Mouse (Mus musculus) MEL (cell line): ENCODE data around the gene Ccnd1. TPM values are rescaled to one million over a fixed set of nuclear protein-coding genes. Genes with fewer than 3 reads are reported as not detected.
"Not testable (repeated sequence)": the region's sequence is repeated elsewhere in the genome, so short reads cannot be mapped to it uniquely, and the experiment has no call there.

Experiments used
- DNase-seq: peaks from one replicate; pipeline ENCODE4 v3.0.0; 2011; ENCODE audit warnings: low read depth, low spot score
- H3K27ac ChIP-seq: 2 replicates; pipeline ENCODE4 v1.5.1; 2012; ENCODE audit warnings: low read depth, mild to moderate bottlenecking, control low read depth, low read length, moderate library complexity; ENCODE audit not compliant: control insufficient read depth
- H3K27me3 ChIP-seq, 2 experiments: fragments of 150-350 bp in 1 of 2; sonication (generic) in 1 of 2; 2 replicates each; pipeline ENCODE4 v1.6.1; 2012; ENCODE audit warnings: low read length in 2 of 2, mild to moderate bottlenecking in 2 of 2, improper control_type of control experiment in 1 of 2, moderate library complexity in 1 of 2; ENCODE audit not compliant: insufficient read depth in 2 of 2, control insufficient read depth in 1 of 2
- H3K36me3 ChIP-seq, 2 experiments: 2 replicates each; pipeline ENCODE4 v1.6.1; 2012 to 2014; ENCODE audit warnings: low read length in 2 of 2, improper control_type of control experiment in 1 of 2, inconsistent platforms in 1 of 2, mild to moderate bottlenecking in 1 of 2; ENCODE audit not compliant: insufficient read depth in 2 of 2, control insufficient read depth in 1 of 2
- H3K4me1 ChIP-seq, 2 experiments: fragments of 150-350 bp in 1 of 2; sonication (generic) in 1 of 2; 2 replicates each; pipeline ENCODE4 v1.6.1; 2012; ENCODE audit warnings: low read length in 2 of 2, improper control_type of control experiment in 1 of 2, mild to moderate bottlenecking in 1 of 2; ENCODE audit not compliant: insufficient read depth in 2 of 2, control insufficient read depth in 1 of 2
- H3K4me3 ChIP-seq, 2 experiments: fragments of 150-350 bp in 1 of 2; sonication (generic) in 1 of 2; 2 replicates each; pipeline ENCODE4 v1.5.1; 2012; ENCODE audit warnings: low read depth in 2 of 2, low read length in 2 of 2, mild to moderate bottlenecking in 2 of 2, moderate library complexity in 2 of 2, control low read depth in 1 of 2, improper control_type of control experiment in 1 of 2; ENCODE audit not compliant: control insufficient read depth in 1 of 2, insufficient read depth in 1 of 2
- H3K79me2 ChIP-seq: 2 replicates; pipeline ENCODE4 v1.6.1; 2012; ENCODE audit warnings: mild to moderate bottlenecking, low read length, moderate library complexity; ENCODE audit not compliant: control insufficient read depth, poor library complexity, insufficient read depth
- H3K9ac ChIP-seq: 2 replicates; pipeline ENCODE4 v1.6.1; 2012; ENCODE audit warnings: low read depth, mild to moderate bottlenecking, control low read depth, low read length, moderate library complexity; ENCODE audit not compliant: control insufficient read depth, poor library complexity, severe bottlenecking
- H3K9me3 ChIP-seq: fragments of 150-350 bp; sonication (generic); replicated peaks from 2 replicates; pipeline ENCODE4 v1.6.1; 2012; ENCODE audit warnings: mild to moderate bottlenecking, low read length, improper control_type of control experiment, moderate library complexity; ENCODE audit not compliant: insufficient read depth
- BHLHE40 ChIP-seq: IDR thresholded peaks from 2 replicates; pipeline ENCODE4 v1.6.1; 2012; ENCODE audit warnings: low read depth, mild to moderate bottlenecking, inconsistent platforms, low read length, improper control_type of control experiment, borderline replicate concordance
- CHD2 ChIP-seq: IDR thresholded peaks from 2 replicates; pipeline ENCODE4 v1.6.1; 2011; ENCODE audit warnings: low read length, improper control_type of control experiment
- CTCF ChIP-seq, 3 experiments: IDR thresholded peaks in 2 of 3; conservative IDR thresholded peaks in 1 of 3; 2 replicates each; pipeline ENCODE4 v1.5.1; 2011 to 2012; ENCODE audit warnings: low read length in 3 of 3, low read depth in 2 of 3, mild to moderate bottlenecking in 2 of 3, improper control_type of control experiment in 1 of 3, inconsistent platforms in 1 of 3, mixed read lengths in 1 of 3, moderate library complexity in 1 of 3; ENCODE audit not compliant: control insufficient read depth in 1 of 3, insufficient read depth in 1 of 3, poor library complexity in 1 of 3, severe bottlenecking in 1 of 3
- E2F4 ChIP-seq: IDR thresholded peaks from 2 replicates; pipeline ENCODE4 v1.6.1; 2011; ENCODE audit warnings: low read depth, low read length, improper control_type of control experiment, borderline replicate concordance
- EP300 ChIP-seq, 2 experiments: IDR thresholded peaks; 2 replicates each; pipeline ENCODE4 v1.6.1; 2011; ENCODE audit warnings: improper control_type of control experiment in 2 of 2, low read length in 2 of 2, low read depth in 1 of 2, mild to moderate bottlenecking in 1 of 2
- GABPA ChIP-seq: IDR thresholded peaks from 2 replicates; pipeline ENCODE4 v1.6.1; 2012; ENCODE audit warnings: low read depth, mild to moderate bottlenecking, inconsistent platforms, low read length, improper control_type of control experiment, moderate library complexity
- HCFC1 ChIP-seq: IDR thresholded peaks from 2 replicates; pipeline ENCODE4 v1.6.1; 2012; ENCODE audit warnings: low read depth, mild to moderate bottlenecking, inconsistent platforms, low read length, improper control_type of control experiment, moderate library complexity
- JUND ChIP-seq: IDR thresholded peaks from 2 replicates; pipeline ENCODE4 v1.6.1; 2011; ENCODE audit warnings: low read depth, mild to moderate bottlenecking, improper control_type of control experiment, low read length
- MAFK ChIP-seq: IDR thresholded peaks from 2 replicates; pipeline ENCODE4 v1.6.1; 2011; ENCODE audit warnings: low read depth, mild to moderate bottlenecking, low read length, improper control_type of control experiment, borderline replicate concordance
- MAZ ChIP-seq: IDR thresholded peaks from 2 replicates; pipeline ENCODE4 v1.6.1; 2012; ENCODE audit warnings: low read depth, mild to moderate bottlenecking, inconsistent platforms, low read length, improper control_type of control experiment
- MXI1 ChIP-seq: IDR thresholded peaks from 2 replicates; pipeline ENCODE4 v1.6.1; 2011; ENCODE audit warnings: mild to moderate bottlenecking, low read depth, low read length, improper control_type of control experiment
- MYB ChIP-seq: IDR thresholded peaks from 2 replicates; pipeline ENCODE4 v1.6.1; 2011; ENCODE audit warnings: mild to moderate bottlenecking, low read depth, low read length, improper control_type of control experiment
- NELFE ChIP-seq: IDR thresholded peaks from 2 replicates; pipeline ENCODE4 v1.6.1; 2011; ENCODE audit warnings: low read depth, low read length, improper control_type of control experiment
- POLR2AphosphoS2 ChIP-seq: IDR thresholded peaks from 2 replicates; pipeline ENCODE4 v1.6.1; 2011; ENCODE audit warnings: low read length, improper control_type of control experiment
- SIN3A ChIP-seq: IDR thresholded peaks from 2 replicates; pipeline ENCODE4 v1.6.1; 2012; ENCODE audit warnings: low read length, improper control_type of control experiment, inconsistent platforms
- SMC3 ChIP-seq: IDR thresholded peaks from 2 replicates; pipeline ENCODE4 v1.6.1; 2011; ENCODE audit warnings: low read depth, low read length, improper control_type of control experiment
- TAL1 ChIP-seq: IDR thresholded peaks from 2 replicates; pipeline ENCODE4 v1.6.1; 2012; ENCODE audit warnings: mild to moderate bottlenecking, inconsistent platforms, low read length, moderate library complexity, mixed read lengths
- TCF12 ChIP-seq: IDR thresholded peaks from 2 replicates; pipeline ENCODE4 v1.6.1; 2014; ENCODE audit warnings: low read depth, mild to moderate bottlenecking, inconsistent platforms, low read length, improper control_type of control experiment, moderate library complexity
- USF1 ChIP-seq: IDR thresholded peaks from 2 replicates; pipeline ENCODE4 v1.6.1; 2014; ENCODE audit warnings: low read depth, mild to moderate bottlenecking, inconsistent platforms, low read length, improper control_type of control experiment, moderate library complexity
- ZC3H11A ChIP-seq: IDR thresholded peaks from 2 replicates; pipeline ENCODE4 v1.6.1; 2012; ENCODE audit warnings: low read depth, mild to moderate bottlenecking, inconsistent platforms, low read length, improper control_type of control experiment
- polyA plus RNA-seq, 2 experiments: library from polyadenylated mRNA; stranded (reverse) in 1 of 2; unstranded in 1 of 2; fragments of >175 nt in 1 of 2; fragments of >200 nt in 1 of 2; gene quantifications; 2 replicates each; pipeline versions ENCODE4 v1.2.1 to v1.2.4; 2012; ENCODE audit warnings: low replicate concordance in 2 of 2, low read depth in 1 of 2; ENCODE audit not compliant: insufficient read length in 2 of 2, insufficient read depth in 1 of 2, missing spikeins in 1 of 2
- total RNA-seq: library from RNA; depleted of rRNA; stranded (reverse); fragments of 300-350 nt; gene quantifications from 2 replicates; pipeline ENCODE4 v1.2.3, GENCODE M21; 2012

Gene Ccnd1
- total and polyA plus RNA-seq, 3 experiments = 0.08 to 0.38 TPM; not detected in 1

DNA sequence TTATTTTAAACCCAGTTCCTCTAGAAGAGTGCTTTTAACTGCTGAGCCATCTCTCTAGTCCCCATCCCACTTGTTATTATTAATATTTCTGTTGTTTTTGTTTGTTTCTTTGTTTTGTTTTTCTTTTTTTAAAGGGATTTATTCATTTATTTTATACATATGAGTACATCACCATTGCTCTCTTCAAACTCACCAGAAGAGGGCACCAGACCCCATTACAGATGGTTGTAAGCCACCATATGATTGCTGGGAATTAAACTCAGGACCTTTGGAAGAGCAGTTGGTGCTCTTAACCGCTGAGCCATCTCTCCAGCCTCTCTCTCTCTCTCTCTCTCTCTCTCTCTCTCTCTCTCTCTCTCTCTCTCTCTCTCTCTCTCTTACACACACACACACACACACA lies 49.1 kb downstream of the Ccnd1 start:
- not testable (repeated sequence) for H3K4me3 ChIP-seq, H3K79me2 ChIP-seq, H3K9me3 ChIP-seq, H3K4me1 ChIP-seq, H3K9ac ChIP-seq, H3K27me3 ChIP-seq, H3K27ac ChIP-seq, H3K36me3 ChIP-seq
- TF ChIP-seq CTCF (IDR thresholded peaks at IDR 0.05 in 2 of 3, conservative IDR thresholded peaks at IDR 0.05 in 1 of 3; ENCODE audit: control insufficient read depth in 1 of 3, insufficient read depth in 1 of 3, low read depth in 2 of 3, low read length in 3 of 3, poor library complexity in 1 of 3, severe bottlenecking in 1 of 3) (peak in 2 of 3 experiments; percentile 17 to 43; a peak in 3 of 6 replicates), SMC3 (peak; percentile 16; the same call in 1 of the 2 replicates)
- DNase-seq = peak; percentile 54

- TF ChIP-seq E2F4 (no peak), HCFC1 (no peak), SIN3A (no peak), MYB (no peak), MAFK (no peak), NELFE (no peak), MAZ (no peak), USF1 (no peak), SMC3 (no peak), MXI1 (no peak), CTCF (IDR thresholded peaks at IDR 0.05 in 2 of 3, conservative IDR thresholded peaks at IDR 0.05 in 1 of 3; ENCODE audit: control insufficient read depth in 1 of 3, insufficient read depth in 1 of 3, low read depth in 2 of 3, low read length in 3 of 3, poor library complexity in 1 of 3, severe bottlenecking in 1 of 3) (no peak), EP300 (IDR thresholded peaks at IDR 0.05; ENCODE audit: low read depth in 1 of 2, low read length in 2 of 2) (no peak), POLR2AphosphoS2 (no peak), CHD2 (no peak), TCF12 (no peak), ZC3H11A (no peak), JUND (no peak), GABPA (no peak), BHLHE40 (no peak), TAL1 (no peak)
- Histone ChIP-seq H3K9me3 (no peaks in the 10 kb centered on the region), H3K27me3 (no peaks in the 10 kb centered on the region), H3K9ac (no peak overlapping the region), H3K79me2 (no peaks in the 10 kb centered on the region), H3K4me1 (no peaks in the 10 kb centered on the region), H3K27ac (no peak overlapping the region), H3K36me3 (no peaks in the 10 kb centered on the region), H3K4me3 (no peak overlapping the region)
- DNase-seq = no peak
Measured at GRCm38 (mm10) chr7:144888564-144889299, 51.0 kb downstream of the Ccnd1 start.
